Mouse (Mus musculus) embryonic stem cell, embryonic (primary cell): ENCODE results near the gene Ecd.

Experiments
- CTCF ChIA-PET, 4 experiments: fragments of 300-600 bp in 2 of 4; fragments of 350-600 bp in 2 of 4; sonication (Branson Sonifier 250); formaldehyde crosslinking; loops; one replicate each; lab custom pipeline; 2022; ENCODE audit warnings: inconsistent platforms in 2 of 4; lab: Charles Lee
- POLR2A ChIA-PET, 4 experiments: fragments of 300-600 bp in 2 of 4; fragments of 350-600 bp in 2 of 4; sonication (Branson Sonifier 250); formaldehyde crosslinking; loops; one replicate each; lab custom pipeline; 2022; ENCODE audit warnings: antibody characterized with exemption in 4 of 4, inconsistent platforms in 1 of 4; lab: Charles Lee

Gene Ecd

DNA sequence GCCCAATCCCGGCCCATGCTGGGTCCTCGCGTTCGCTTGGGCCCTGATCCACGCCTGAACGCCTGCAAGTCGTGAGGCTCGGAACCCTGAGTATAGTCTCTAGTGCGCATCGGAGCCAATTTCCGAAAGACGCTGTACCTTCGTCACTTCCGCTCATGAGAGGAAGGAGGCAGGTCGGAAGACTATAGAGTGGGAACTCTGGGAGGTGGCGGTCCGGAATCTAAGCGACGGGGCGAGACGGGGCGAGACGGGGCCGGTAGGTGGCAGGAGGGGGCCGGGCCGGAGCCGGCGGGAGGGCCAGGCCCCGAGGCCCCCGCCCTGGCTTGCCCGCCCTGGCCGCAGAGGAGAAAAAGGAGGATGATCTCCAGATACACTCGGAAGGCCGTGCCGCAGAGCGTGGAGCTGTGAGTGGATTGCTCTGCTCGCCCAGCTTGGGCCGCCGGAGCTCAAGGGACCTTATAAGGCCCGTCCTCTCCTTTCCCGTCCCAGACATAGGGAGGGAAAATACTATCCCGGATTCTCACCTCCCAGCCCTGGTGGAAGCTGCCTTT, at the start of gene Ecd, which contains the start of gene Fam149b:
Ecd (minus strand) TSS at position 131 of the 551 bp plus-strand sequence.
Fam149b (plus strand) TSS at position 172 of the 551 bp plus-strand sequence.
- CTCF ChIA-PET, result interaction anchor here (0.6 to 2.1 kb wide), 10 partner anchors 8 to 701 kb away, joined by 3 to 11 read pairs (median 3); no protein-coding TSS in a partner anchor
- POLR2A ChIA-PET, result interaction anchor here in 3 of 4 experiments (0.7 to 4.7 kb wide), 57 partner anchors 8 to 597 kb away, joined by 3 to 40 read pairs (median 4); partner anchors contain the start of genes Dnajc9 (in 2 of the 3), Mrps16 (in 2 of the 3), Anxa7 (in 1 of the 3) and Cfap70 (in 1 of the 3)

DNA sequence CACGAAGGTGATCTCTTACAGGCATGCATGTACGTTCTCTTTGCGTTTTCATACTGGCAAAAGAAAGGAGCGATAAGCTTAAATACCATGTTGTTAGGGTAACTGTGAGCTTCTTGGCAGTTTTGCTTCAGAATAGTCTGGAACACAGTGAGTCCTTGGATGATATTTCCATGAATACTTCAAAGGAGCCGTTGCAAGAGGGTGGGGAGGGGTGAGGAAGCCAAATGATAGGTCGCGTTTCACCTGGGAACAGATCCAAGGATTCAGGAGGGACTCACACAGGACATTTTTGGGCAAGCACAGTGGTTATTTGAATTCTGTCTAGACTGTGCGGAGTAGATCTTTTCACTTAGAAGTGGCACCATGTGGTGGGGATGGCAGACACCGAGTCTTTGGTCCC, 49.3 kb upstream of the Ecd start:
- CTCF ChIA-PET, result interaction anchor here in 1 of 4 experiments (0.6 to 1.8 kb wide), 5 partner anchors 11 to 151 kb away, joined by 3 to 4 read pairs (median 3); no protein-coding TSS in a partner anchor
- POLR2A ChIA-PET, result interaction anchor here in 2 of 4 experiments (1.0 to 2.1 kb wide), 9 partner anchors 9 to 655 kb away, joined by 3 to 14 read pairs (median 4); partner anchors contain the start of genes Dnajc9 (in 2 of the 2), Adk (in 1 of the 2), Ap3m1 (in 1 of the 2) and Kcnk5 (in 1 of the 2)

DNA sequence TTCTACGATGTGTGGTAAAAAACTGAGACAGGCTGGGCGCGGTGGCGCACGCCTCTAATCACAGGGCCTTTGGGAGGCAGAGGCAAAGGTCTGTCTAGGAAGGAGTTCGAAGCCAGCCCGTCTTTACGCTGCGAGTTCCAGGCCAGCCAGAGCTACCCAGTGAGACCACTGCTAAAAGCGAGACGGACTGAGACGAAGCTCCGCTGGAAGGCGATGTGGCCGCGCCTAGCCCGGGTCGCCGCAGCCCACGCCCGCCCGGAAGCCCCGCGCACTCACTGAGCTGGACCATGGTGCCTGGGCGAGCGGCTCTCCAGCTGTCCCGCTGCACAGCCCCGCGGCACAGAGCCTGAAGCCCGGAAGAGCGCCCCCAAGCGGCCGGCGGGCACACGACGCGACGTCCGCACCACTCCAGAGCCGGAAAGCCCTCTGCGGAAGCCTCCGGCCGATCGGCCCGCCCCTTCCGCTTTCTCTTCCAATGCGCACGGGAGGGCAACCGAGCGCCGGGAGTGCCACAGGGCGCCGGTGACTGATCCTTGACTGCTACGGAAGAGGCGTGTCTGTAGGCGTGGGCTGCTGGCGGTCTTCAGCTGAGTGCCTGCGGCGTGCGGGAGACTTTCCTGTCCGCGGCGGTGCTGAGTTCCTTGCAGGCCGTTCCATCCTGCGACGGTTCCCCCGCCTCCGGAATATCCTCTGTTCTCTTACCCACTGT, 45.4 kb upstream of the Ecd start, which contains the start of gene Mrps16:
Mrps16 (minus strand) TSS at position 430 of the 709 bp plus-strand sequence.
- ChIA-PET CTCF (interaction anchor here in 3 of 4 experiments (0.5 to 2.7 kb wide), 26 partner anchors 8 to 392 kb away, joined by 3 to 18 read pairs (median 3); partner anchors contain the start of genes Cfap70 (in 2 of the 3), Anxa7 (in 1 of the 3) and Fam149b (in 1 of the 3)), POLR2A (interaction anchor here (0.6 to 5.9 kb wide), 47 partner anchors 11 to 1453 kb away, joined by 3 to 60 read pairs (median 4); partner anchors contain the start of genes Cfap70 (in 2 of the 4), Ecd (in 2 of the 4), Fam149b (in 2 of the 4) and Kcnk5 (in 2 of the 4))

GRCm38 (mm10) chr14:20392326-20392725, 44.4 kb upstream of the Ecd start:
- ChIA-PET CTCF (interaction anchor here in 2 of 4 experiments (0.7 to 1.7 kb wide), 4 partner anchors 13 to 41 kb away, joined by 4 to 16 read pairs (median 4); no protein-coding TSS in a partner anchor), POLR2A (interaction anchor here in 3 of 4 experiments (0.6 to 5.9 kb wide), 17 partner anchors 8 to 537 kb away, joined by 3 to 60 read pairs (median 4); partner anchors contain the start of genes Ecd (in 2 of the 3), Fam149b (in 2 of the 3), Anxa7 (in 1 of the 3) and Fut11 (in 1 of the 3))

GRCm38 (mm10) chr14:20389446-20390079, 41.6 kb upstream of the Ecd start:
- CTCF ChIA-PET, result interaction anchor here in 1 of 4 experiments (0.7 to 5.4 kb wide), 3 partner anchors 11 to 266 kb away, joined by 3 to 36 read pairs (median 10); no protein-coding TSS in a partner anchor
- POLR2A ChIA-PET, result interaction anchor here in 2 of 4 experiments (0.6 to 5.9 kb wide), 17 partner anchors 8 to 453 kb away, joined by 3 to 60 read pairs (median 10); partner anchors contain the start of genes Anxa7 (in 1 of the 2), Cfap70 (in 1 of the 2), Ecd (in 1 of the 2) and Fam149b (in 1 of the 2)

DNA sequence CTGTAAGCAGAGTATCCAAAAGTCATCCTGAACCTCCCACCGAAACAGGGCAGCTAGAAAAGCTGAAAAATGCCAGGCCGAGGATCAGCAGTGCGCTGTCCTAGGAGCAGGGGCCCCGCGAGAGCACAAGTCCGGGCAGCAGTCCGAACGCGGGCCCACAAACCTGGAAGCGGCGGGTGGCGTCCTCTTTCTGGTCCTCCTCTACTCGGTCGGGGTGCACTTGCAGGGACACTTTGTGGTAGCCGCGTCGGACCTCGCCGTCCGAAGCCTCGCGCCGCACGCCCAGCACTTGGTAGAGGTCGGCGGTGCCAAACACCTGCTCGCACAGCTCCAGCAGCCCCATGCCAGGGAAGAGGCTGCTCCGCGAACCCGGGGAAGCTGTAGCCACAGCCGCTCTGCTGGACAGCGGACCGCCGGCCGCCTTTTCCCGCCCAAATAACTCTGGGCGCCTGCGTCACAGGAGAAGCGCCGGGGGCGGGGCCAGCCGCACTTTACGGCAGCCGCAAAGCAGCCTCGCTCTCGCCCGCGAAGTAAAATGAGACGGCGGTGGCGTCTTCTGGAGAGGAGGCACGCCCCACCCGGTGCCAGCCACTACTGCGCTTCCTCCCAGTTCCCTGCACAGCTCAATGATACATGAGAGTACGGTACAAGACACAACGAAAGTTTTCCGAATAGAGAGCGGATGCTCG, 40.7 kb upstream of the Ecd start, which contains the start of gene Dnajc9:
Dnajc9 (minus strand) TSS at position 470 of the 689 bp plus-strand sequence.
- ChIA-PET POLR2A (interaction anchor here (0.6 to 5.8 kb wide), 40 partner anchors 9 to 664 kb away, joined by 3 to 54 read pairs (median 4); partner anchors contain the start of genes Cfap70 (in 2 of the 4), Ecd (in 2 of the 4), Fam149b (in 2 of the 4) and Ppp3cb (in 2 of the 4)), CTCF (interaction anchor here in 3 of 4 experiments (0.5 to 5.4 kb wide), 8 partner anchors 10 to 270 kb away, joined by 3 to 36 read pairs (median 6); no protein-coding TSS in a partner anchor)

DNA sequence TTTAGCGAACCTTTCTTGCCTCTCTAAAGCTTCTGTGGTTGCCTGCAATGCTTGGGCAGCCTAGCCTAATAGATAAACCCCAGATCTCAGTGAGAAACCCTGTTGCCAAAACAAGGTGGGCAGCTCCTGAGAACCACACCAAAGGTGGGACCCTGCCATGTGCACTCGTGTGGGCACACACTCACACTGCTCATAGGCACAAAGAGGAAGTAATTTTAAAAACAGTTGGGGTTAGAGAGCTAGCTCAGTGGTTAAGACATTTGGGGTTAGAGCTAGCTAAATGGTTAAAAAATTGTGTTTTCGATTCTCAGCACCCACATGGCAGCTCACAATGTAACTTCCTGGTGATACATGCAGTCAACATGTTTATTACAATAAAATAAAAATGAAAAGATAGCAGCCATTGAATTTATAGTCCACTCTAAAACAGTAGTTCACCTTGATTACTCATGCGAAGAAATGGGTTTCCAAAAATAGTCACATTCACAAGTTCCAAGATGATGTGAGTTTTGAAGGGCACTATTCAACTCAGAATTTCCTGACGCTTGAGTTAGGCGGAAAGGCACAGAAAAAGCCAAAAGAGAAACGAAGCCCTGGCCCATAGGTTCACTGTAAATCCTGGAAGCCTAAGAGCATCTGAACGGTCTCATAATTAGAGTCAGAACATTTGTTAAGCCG, 32.0 kb upstream of the Ecd start:
- CTCF ChIA-PET, result interaction anchor here in 3 of 4 experiments (0.6 to 4.7 kb wide), 15 partner anchors 8 to 100 kb away, joined by 3 to 36 read pairs (median 6); partner anchors contain the start of genes Dnajc9 (in 2 of the 3), Mrps16 (in 2 of the 3), Anxa7 (in 1 of the 3) and Fam149b (in 1 of the 3)
- POLR2A ChIA-PET, result interaction anchor here (0.6 to 7.8 kb wide), 26 partner anchors 7 to 298 kb away, joined by 3 to 60 read pairs (median 6); partner anchors contain the start of genes Dnajc9 (in 3 of the 4), Mrps16 (in 3 of the 4), Ecd (in 2 of the 4) and Fam149b (in 2 of the 4)

DNA sequence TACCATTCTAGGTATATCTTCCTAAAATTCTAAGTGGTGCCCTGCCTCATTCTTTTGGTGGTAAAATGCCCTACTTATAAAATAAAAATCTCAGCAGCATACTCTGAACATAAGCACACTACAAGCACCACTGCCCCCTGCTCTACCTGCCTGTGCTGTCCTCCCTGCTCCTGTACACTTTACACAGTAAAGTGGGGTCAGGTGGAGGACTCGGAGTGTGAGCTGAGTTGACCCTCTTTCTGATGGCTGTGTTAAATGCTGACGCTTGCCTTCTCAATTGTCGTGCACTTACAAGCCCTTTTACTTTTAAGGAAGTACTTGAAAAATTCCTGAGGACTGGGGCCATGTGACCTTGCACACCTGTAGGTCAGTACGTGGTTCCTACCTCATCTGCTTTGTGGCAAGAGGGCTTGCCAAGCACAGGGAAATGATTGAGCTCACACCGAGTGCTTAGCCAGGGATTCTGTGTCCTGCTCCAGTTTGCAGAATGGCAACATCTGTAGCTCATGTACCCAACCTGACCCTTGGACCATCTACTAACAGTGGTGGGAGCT, 31.2 kb upstream of the Ecd start:
- ChIA-PET POLR2A (interaction anchor here (0.6 to 7.8 kb wide), 37 partner anchors 8 to 550 kb away, joined by 3 to 60 read pairs (median 6); partner anchors contain the start of genes Mrps16 (in 4 of the 4), Dnajc9 (in 3 of the 4), Ecd (in 2 of the 4) and Fam149b (in 2 of the 4)), CTCF (interaction anchor here (0.6 to 4.7 kb wide), 24 partner anchors 8 to 317 kb away, joined by 3 to 36 read pairs (median 6); partner anchors contain the start of genes Dnajc9 (in 2 of the 4), Mrps16 (in 2 of the 4), Anxa7 (in 1 of the 4) and Cfap70 (in 1 of the 4))

DNA sequence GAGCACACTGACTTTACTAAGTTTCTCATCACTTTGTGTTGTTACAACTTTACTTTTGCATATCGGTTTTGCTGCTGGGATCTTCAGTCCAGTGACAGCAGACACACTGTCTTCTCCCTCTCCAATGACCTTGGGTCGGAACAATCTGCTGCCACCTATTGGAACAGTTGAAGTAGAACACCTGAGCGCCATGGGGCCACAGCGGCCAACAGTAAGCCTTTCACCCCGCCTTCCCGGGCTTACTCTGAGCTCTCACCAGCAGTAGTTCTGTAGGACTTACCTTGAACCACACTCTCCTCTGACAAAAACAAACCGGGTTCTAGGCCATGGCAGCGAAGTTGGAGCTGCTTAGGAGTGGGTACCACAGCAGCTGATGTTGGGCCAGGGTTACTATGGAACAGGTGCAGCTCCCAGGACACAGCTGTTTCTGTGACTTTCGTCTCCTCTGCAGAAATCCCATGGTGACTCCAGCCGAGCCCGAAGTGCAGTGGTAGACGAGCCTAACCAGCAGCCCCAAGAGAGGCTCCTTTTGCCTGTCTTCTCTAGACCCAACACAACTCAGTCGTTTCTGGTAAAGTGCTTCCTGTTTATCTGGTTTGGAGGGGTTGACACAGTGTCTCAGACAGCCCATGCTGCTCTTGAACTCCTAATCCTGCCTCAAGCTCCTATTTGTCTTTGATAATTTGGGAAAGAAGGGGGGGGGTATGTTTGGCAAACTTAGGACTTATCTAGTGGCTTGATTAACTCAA, 30.6 kb upstream of the Ecd start:
- CTCF ChIA-PET, result interaction anchor here (0.5 to 4.7 kb wide), 40 partner anchors 9 to 548 kb away, joined by 3 to 36 read pairs (median 4); partner anchors contain the start of genes Mrps16 (in 3 of the 4), Dnajc9 (in 2 of the 4), Anxa7 (in 1 of the 4) and Cfap70 (in 1 of the 4)
- POLR2A ChIA-PET, result interaction anchor here (0.6 to 7.8 kb wide), 44 partner anchors 9 to 551 kb away, joined by 3 to 60 read pairs (median 5); partner anchors contain the start of genes Mrps16 (in 4 of the 4), Dnajc9 (in 3 of the 4), Ecd (in 2 of the 4) and Fam149b (in 2 of the 4)

GRCm38 (mm10) chr14:20377112-20377521, 29.2 kb upstream of the Ecd start:
- POLR2A ChIA-PET, result interaction anchor here in 3 of 4 experiments (0.5 to 7.8 kb wide), 17 partner anchors 9 to 578 kb away, joined by 3 to 60 read pairs (median 5); partner anchors contain the start of genes Dnajc9 (in 2 of the 3), Ecd (in 2 of the 3), Fam149b (in 2 of the 3) and Mrps16 (in 1 of the 3)
- CTCF ChIA-PET, result interaction anchor here (0.5 to 4.7 kb wide), 15 partner anchors 9 to 642 kb away, joined by 3 to 36 read pairs (median 4); partner anchors contain the start of genes Cfap70 (in 1 of the 4), Dnajc9 (in 1 of the 4), Ecd (in 1 of the 4) and Fam149b (in 1 of the 4)

- ChIA-PET POLR2A (interaction anchor here in 3 of 4 experiments (0.7 to 2.5 kb wide), 11 partner anchors 10 to 268 kb away, joined by 3 to 14 read pairs (median 4); partner anchors contain the start of genes Dnajc9 (in 1 of the 3), Mrps16 (in 1 of the 3) and Usp54 (in 1 of the 3)), CTCF (interaction anchor here in 2 of 4 experiments (0.9 to 1.0 kb wide), 2 partner anchors 23 to 286 kb away, joined by 3 read pairs; no protein-coding TSS in a partner anchor)
Observed at GRCm38 (mm10) chr14:20371854-20372253, 23.9 kb upstream of the Ecd start.

DNA sequence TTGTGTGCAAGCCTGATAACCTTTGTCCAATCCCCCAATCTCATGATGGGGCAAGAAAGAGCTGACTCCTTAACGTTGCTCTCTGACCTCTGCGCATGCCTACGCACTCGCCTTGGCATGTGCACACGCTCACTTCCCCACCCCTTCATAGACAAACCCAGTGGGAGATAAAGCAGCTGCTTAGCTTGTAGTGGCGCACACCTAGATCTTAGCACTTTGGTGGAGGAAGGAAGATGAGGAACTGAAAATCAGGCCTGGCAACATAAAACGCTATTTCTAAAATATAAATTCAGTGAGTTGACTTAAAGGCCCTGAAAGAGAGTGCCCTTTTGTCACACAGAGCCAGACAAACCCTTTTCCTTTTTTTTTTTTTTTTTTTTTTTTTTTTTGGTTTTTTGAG, 22.9 kb upstream of the Ecd start:
- CTCF ChIA-PET, result interaction anchor here (0.6 to 1.0 kb wide), 5 partner anchors 9 to 287 kb away, joined by 3 to 5 read pairs (median 3); no protein-coding TSS in a partner anchor
- POLR2A ChIA-PET, result interaction anchor here in 2 of 4 experiments (0.8 to 1.5 kb wide), 4 partner anchors 9 to 558 kb away, joined by 3 to 7 read pairs (median 4); partner anchors contain the start of genes Fam149b (in 1 of the 2) and Vcl (in 1 of the 2)

GRCm38 (mm10) chr14:20368271-20368670, 20.4 kb upstream of the Ecd start:
- CTCF ChIA-PET, result interaction anchor here in 2 of 4 experiments (0.5 to 0.6 kb wide), 2 partner anchors 9 to 517 kb away, joined by 3 to 4 read pairs; no protein-coding TSS in a partner anchor

More at GRCm38 (mm10) chr14:20368271-20368670, 20.4 kb upstream of the Ecd start:
- POLR2A ChIA-PET, result interaction anchor here in 1 of 4 experiments (0.9 to 1.7 kb wide), 3 partner anchors 11 to 21 kb away, joined by 4 to 5 read pairs (median 4); no protein-coding TSS in a partner anchor
